Mouse (Mus musculus) G1E (cell line): ENCODE data around the gene Pde4c.

Experiments
- CTCF ChIP-seq: IDR thresholded peaks from 2 replicates; pipeline ENCODE4 v1.5.1; 2012; ENCODE audit warnings: low read depth, low read length, inconsistent platforms, mixed read lengths
- GATA1 ChIP-seq: IDR thresholded peaks from 2 replicates; pipeline ENCODE4 v1.6.1; 2012; ENCODE audit warnings: borderline replicate concordance, low read length, inconsistent platforms, mixed read lengths

DNA sequence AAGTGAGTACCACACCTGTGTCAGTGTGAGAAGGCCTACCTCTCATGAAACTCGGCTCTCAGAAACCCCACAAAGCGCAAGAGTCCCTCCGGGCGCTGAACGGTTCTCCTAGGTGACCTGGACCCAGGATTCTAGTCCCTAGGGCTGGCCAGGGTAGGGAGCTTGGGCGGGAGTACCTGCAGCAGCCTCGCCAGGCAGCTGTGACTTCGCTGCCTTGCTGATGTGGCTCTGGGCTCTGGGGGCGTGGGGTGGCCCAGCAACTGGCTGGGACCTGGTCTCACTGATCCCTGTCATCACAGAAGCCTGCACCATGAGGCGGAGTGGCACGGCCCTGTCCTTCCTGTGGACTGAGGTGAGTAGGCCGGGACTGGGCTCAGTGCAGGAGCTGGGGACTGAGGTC lies 696 bp downstream of the Pde4c start:
- TF ChIP-seq CTCF, result no peak
- no peak for TF ChIP-seq GATA1
